Mouse (Mus musculus) hindbrain, embryonic 14.5 days (tissue): ENCODE results near the gene Tmem185a. TPM values are rescaled to one million over a fixed set of nuclear protein-coding genes. Genes with fewer than 3 reads are reported as not detected.
"Not testable (repeated sequence)": the region's sequence is repeated elsewhere in the genome, so short reads cannot be mapped to it uniquely, and the experiment has no call there.

Experiments used
- ATAC-seq: fragments of 200-750 bp; cut with Nextera tagmentation; 2 replicates; pipeline ENCODE4 v1.8.0; 2017; ENCODE audit warnings: moderate number of reproducible peaks, mild to moderate bottlenecking, moderate TSS enrichment, moderate library complexity; ENCODE audit not compliant: low FRiP score
- DNase-seq: peaks from one replicate; pipeline ENCODE4 v3.0.0-alpha.2; 2015; ENCODE audit warnings: low spot score
- H3K27ac ChIP-seq: fragments of 300-500 bp; sonication (generic); 2 replicates; pipeline ENCODE4 v1.5.1; 2014; ENCODE audit warnings: mild to moderate bottlenecking, moderate library complexity
- H3K27me3 ChIP-seq: fragments of 300-500 bp; sonication (generic); 2 replicates; pipeline ENCODE4 v1.6.1; 2014; ENCODE audit warnings: mild to moderate bottlenecking, low read length, mixed read lengths; ENCODE audit not compliant: control insufficient read depth, insufficient read depth
- H3K36me3 ChIP-seq: fragments of 300-500 bp; sonication (generic); replicated peaks from 2 replicates; pipeline ENCODE4 v1.6.1; 2014; ENCODE audit not compliant: control insufficient read depth, insufficient read depth
- H3K4me1 ChIP-seq: fragments of 300-500 bp; sonication (generic); replicated peaks from 2 replicates; pipeline ENCODE4 v1.6.1; 2014; ENCODE audit warnings: antibody characterized with exemption, low read length, mixed read lengths; ENCODE audit not compliant: control insufficient read depth, insufficient read depth
- H3K4me2 ChIP-seq: fragments of 300-500 bp; sonication (generic); replicated peaks from 2 replicates; pipeline ENCODE4 v1.6.1; 2014; ENCODE audit warnings: mild to moderate bottlenecking, moderate library complexity
- H3K4me3 ChIP-seq: fragments of 300-500 bp; sonication (generic); replicated peaks from 2 replicates; pipeline ENCODE4 v1.5.1; 2014; ENCODE audit warnings: mild to moderate bottlenecking, low read length
- H3K9ac ChIP-seq: fragments of 300-500 bp; sonication (generic); 2 replicates; pipeline ENCODE4 v1.6.1; 2014
- H3K9me3 ChIP-seq: fragments of 300-500 bp; sonication (generic); 2 replicates; pipeline ENCODE4 v1.6.1; 2016; ENCODE audit warnings: low read length; ENCODE audit not compliant: control insufficient read depth
- WGBS: fragments of 180-500 bp; shearing (Covaris S2); extraction: QIAGEN DNeasy Blood & Tissue Kit; methylation state at CpG from one replicate; pipeline ENCODE4 v1.1.7; 2014; 5-methylcytosine and 5-hydroxymethylcytosine counted together
- polyA plus RNA-seq: library from polyadenylated mRNA; unstranded; fragments of >200 nt; fragmentation: Nextera tagmentation; extraction: Ambion mirVana; gene quantifications from 2 replicates; pipeline ENCODE4 v1.2.1, GENCODE M21; 2014

The Tmem185a gene
- polyA plus RNA-seq, 1 experiment from 2014 or later, result 48.1 TPM

- not testable (repeated sequence) for H3K9ac ChIP-seq, H3K27me3 ChIP-seq, H3K9me3 ChIP-seq, DNase-seq, H3K36me3 ChIP-seq, ATAC-seq, H3K4me1 ChIP-seq, H3K27ac ChIP-seq, H3K4me2 ChIP-seq, H3K4me3 ChIP-seq
- no CpG with 5 or more reads among the region's 1 CpGs for WGBS
Measured at GRCm38 (mm10) chrX:70452359-70452758, 24.6 kb downstream of the Tmem185a start.

GRCm38 (mm10) chrX:70425473-70425872 is 51.5 kb downstream of the Tmem185a start:
- not testable (repeated sequence) for H3K36me3 ChIP-seq, H3K9me3 ChIP-seq, H3K4me1 ChIP-seq, H3K4me2 ChIP-seq, DNase-seq, ATAC-seq, H3K4me3 ChIP-seq, H3K27ac ChIP-seq, H3K27me3 ChIP-seq, H3K9ac ChIP-seq
- 83% methylated on average over 3 of the region's 3 CpGs for WGBS

Other genes starting within 250 kb of the Tmem185a start
- 19.6 and 19.8 TPM in 2 replicates for gene Ids, start 112.1 kb downstream of the Tmem185a start, polyA plus RNA-seq
- gene 1110012L19Rik, start 91.3 kb downstream of the Tmem185a start, polyA plus RNA-seq, result 38.0 and 40.9 TPM in 2 replicates